Mouse (Mus musculus): Measurements from ENCODE around the gene Kcng4. TPM values are rescaled to one million over a fixed set of nuclear protein-coding genes. Genes with fewer than 3 reads are reported as not detected.

The Kcng4 gene
- polyA plus RNA-seq, 1 experiment from 2014 or later: not detected

GRCm38 (mm10) chr8:119574437-119575365 lies 60.8 kb downstream of the Kcng4 start, which contains the start of the genes Hsdl1 and Dnaaf1:
Gene Hsdl1, minus strand, starts transcription at chr8:119575183.
Gene Dnaaf1, plus strand, starts transcription at chr8:119575235.
- Histone ChIP-seq H3K4me3 (ENCODE audit: inconsistent target) (peak within 1 kb of the TSS; percentile 64), H3K36me3 (ENCODE audit: inconsistent target) (no peaks in the 10 kb centered on the region), H3K27ac (no peak within 1 kb of the TSS), H3K79me2 (ENCODE audit: inconsistent target) (peaks cover 51% of the 10 kb centered on the region)
- under 1% methylated on average over 81 of the region's 97 CpGs for WGBS (ENCODE audit: missing documents)

Other genes with a start within 250 kb of the Kcng4 start
- gene Mlycd, start 240.8 kb downstream of the Kcng4 start, polyA plus RNA-seq (2018): 9.4 to 13.4 TPM (median 12.3 TPM) in 3 replicates
- 17.6 to 31.1 TPM (median 18.4 TPM) in 3 replicates for gene Osgin1, start 201.6 kb downstream of the Kcng4 start, polyA plus RNA-seq (2018)
- not detected in 3 replicates for gene Necab2, start 189.0 kb downstream of the Kcng4 start, polyA plus RNA-seq (2018)
- gene Slc38a8, start 134.0 kb downstream of the Kcng4 start, polyA plus RNA-seq (2018): not detected in 3 replicates
- 27.0 to 33.7 TPM (median 28.9 TPM) in 3 replicates for gene Mbtps1, start 76.9 kb downstream of the Kcng4 start, polyA plus RNA-seq (2018)
- gene Hsdl1, start 60.5 kb downstream of the Kcng4 start, polyA plus RNA-seq (2018): 22.6 to 36.4 TPM (median 30.2 TPM) in 3 replicates
- gene Dnaaf1, start 60.4 kb downstream of the Kcng4 start, polyA plus RNA-seq (2018): not detected in 3 replicates
- gene Taf1c, start 30.5 kb downstream of the Kcng4 start, polyA plus RNA-seq (2018): 2.5 to 6.5 TPM (median 6.3 TPM) in 3 replicates
- not detected in 3 replicates for gene Adad2, start 22.9 kb downstream of the Kcng4 start, polyA plus RNA-seq (2018)
- not detected in 3 replicates for gene Wfdc1, start 30.7 kb upstream of the Kcng4 start, polyA plus RNA-seq (2018)
- not detected in 3 replicates for gene Atp2c2, start 64.3 kb upstream of the Kcng4 start, polyA plus RNA-seq (2018)
- 9.6 to 10.4 TPM (median 10.1 TPM) in 3 replicates for gene Tldc1, start 142.7 kb upstream of the Kcng4 start, polyA plus RNA-seq (2018)
- gene Cotl1, start 204.9 kb upstream of the Kcng4 start, polyA plus RNA-seq (2018): 407 to 941 TPM (median 598 TPM) in 3 replicates
- gene Klhl36, start 226.6 kb upstream of the Kcng4 start, polyA plus RNA-seq (2018): 2.8 to 6.7 TPM (median 5.1 TPM) in 3 replicates